ENCODE assay signal across 8 mouse cellular contexts in genomic region chr7:93079785-93080730, GRCm38 (mm10). TPM values are rescaled to one million over a fixed set of nuclear protein-coding genes. Genes with fewer than 3 reads are reported as not detected.
DNase-seq lines count a peak whose midpoint lies in the region; ATAC-seq lines count a peak whose summit lies in the region.

Fam181b (plus strand) TSS chr7:93079865.

- H3K4me2 ChIP-seq in lung, embryonic 15.5 days: peak within 1 kb of the TSS; percentile 90

- H3K9me3 ChIP-seq in lung, embryonic 15.5 days: no peaks in the 10 kb centered on the region

- H3K27me3 ChIP-seq in lung, embryonic 15.5 days: peaks cover 25% of the 10 kb centered on the region

- peak within 1 kb of the TSS; percentile 44 for H3K9ac ChIP-seq in lung, embryonic 15.5 days

- peak; percentile 90 for DNase-seq in Muller cell, postnatal 12 days (ENCODE audit: inconsistent ontology term)
- peak; percentile 78 for DNase-seq in cerebellum, adult 9-10 months
- DNase-seq in frontal cortex, adult 2 months (ENCODE audit: extremely low spot score in 1 of 2, low spot score in 1 of 2): peak; percentile 38 to 74
- peak; percentile 72 to 87 for DNase-seq in layer of hippocampus, postnatal 14 days (ENCODE audit: low spot score in 2 of 2)
- peak; percentile 46 for DNase-seq in ovary, postnatal 14 days (ENCODE audit: low spot score)
- no peak for DNase-seq in thymus, postnatal 25 days

- ATAC-seq in hematopoietic stem cell, adult 5-6 weeks (replicated peaks in 1 of 2; ENCODE audit: insufficient read depth in 1 of 2, low FRiP score in 2 of 2, low TSS enrichment in 1 of 2, low read depth in 1 of 2, poor library complexity in 2 of 2, severe bottlenecking in 2 of 2): peak; percentile 92 to 96
- ATAC-seq in lung, embryonic 15.5 days (ENCODE audit: borderline replicate concordance, extremely low read depth, low FRiP score, low TSS enrichment): peak; percentile 95

- peaks cover 17% of the 10 kb centered on the region for H3K4me1 ChIP-seq in lung, embryonic 15.5 days

- H3K36me3 ChIP-seq in lung, embryonic 15.5 days: no peaks in the 10 kb centered on the region

- H3K27ac ChIP-seq in lung, embryonic 15.5 days: peak within 1 kb of the TSS; percentile 24; the same call in 1 of the 2 replicates

- peak within 1 kb of the TSS; percentile 59 for H3K4me3 ChIP-seq in lung, embryonic 15.5 days

- WGBS in lung, embryonic 15.5 days: under 1% methylated on average over 94 of the region's 96 CpGs

RNA-seq across cellular contexts. Expression of gene Fam181b, which starts in this region (rescaled TPM):
- 35.4 and 37.3 TPM in 2 replicates for polyA plus RNA-seq in frontal cortex, adult 2 months (2012; rRNA removed)
- total RNA-seq in hematopoietic stem cell, adult 5-6 weeks (2017): 1.0 and 1.6 TPM in 2 replicates
- 10 to 100 TPM; 22.2 to 22.7 TPM for total RNA-seq in layer of hippocampus, postnatal 14 days (2021)
- polyA plus RNA-seq in lung, embryonic 15.5 days (2015; fragmentation: Nextera tagmentation; extraction: Ambion mirVana): 8.7 and 9.7 TPM in 2 replicates
